Mouse (Mus musculus) myocyte (in vitro differentiated cells): ENCODE data around the gene Entpd3.

Experiments used
- CEBPB ChIP-seq: IDR thresholded peaks from 2 replicates; pipeline ENCODE4 v1.6.1; 2011; ENCODE audit warnings: mild to moderate bottlenecking, moderate library complexity; ENCODE audit not compliant: poor library complexity, insufficient read depth, severe bottlenecking
- E2F4 ChIP-seq: IDR thresholded peaks from one replicate; pipeline ENCODE4 v1.6.1; 2011; ENCODE audit warnings: mild to moderate bottlenecking, control low read depth, moderate library complexity; ENCODE audit not compliant: insufficient read depth
- MYOD1 ChIP-seq, 3 experiments: IDR thresholded peaks; one replicate each; pipeline ENCODE4 v1.6.1; 2011; ENCODE audit warnings: control low read depth in 2 of 3, low read depth in 2 of 3, mild to moderate bottlenecking in 2 of 3, moderate library complexity in 1 of 3; ENCODE audit not compliant: insufficient read length in 2 of 3, control insufficient read depth in 1 of 3
- MYOG ChIP-seq, 3 experiments: IDR thresholded peaks; one replicate each; pipeline ENCODE4 v1.6.1; 2011; ENCODE audit warnings: control low read depth in 2 of 3, low read depth in 2 of 3, mild to moderate bottlenecking in 2 of 3; ENCODE audit not compliant: insufficient read length in 2 of 3, control insufficient read depth in 1 of 3, insufficient read depth in 1 of 3
- POLR2A ChIP-seq: IDR thresholded peaks from one replicate; pipeline ENCODE4 v1.6.1; 2011; ENCODE audit warnings: low read depth, mild to moderate bottlenecking, control low read depth, moderate library complexity; ENCODE audit not compliant: insufficient read length
- POLR2AphosphoS2 ChIP-seq: IDR thresholded peaks from one replicate; pipeline ENCODE4 v1.6.1; 2011; ENCODE audit warnings: low read depth, control low read depth; ENCODE audit not compliant: insufficient read length
- TCF12 ChIP-seq: IDR thresholded peaks from one replicate; pipeline ENCODE4 v1.6.1; 2011; ENCODE audit warnings: mild to moderate bottlenecking, control low read depth; ENCODE audit not compliant: poor library complexity, insufficient read depth, severe bottlenecking

DNA sequence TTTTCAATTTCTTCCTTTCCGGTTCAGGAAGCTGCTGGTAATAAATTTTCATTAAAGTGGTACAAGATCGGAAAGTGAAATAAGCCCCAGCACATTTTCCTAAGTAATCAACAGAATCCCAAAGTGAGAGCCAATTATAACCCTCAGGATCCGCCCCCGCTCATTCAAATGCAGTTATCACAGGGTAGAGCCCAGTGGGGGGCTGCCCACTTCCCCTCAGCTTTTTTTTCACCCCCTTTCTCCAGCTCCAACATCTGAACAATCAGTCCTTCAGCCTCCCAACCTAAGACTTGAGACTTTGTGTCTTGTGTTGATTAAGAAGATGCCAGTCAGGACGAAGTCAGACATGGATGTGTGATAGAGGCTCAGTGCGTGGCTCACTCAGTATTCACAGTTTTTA lies 55.2 kb downstream of the Entpd3 start:
- TF ChIP-seq MYOG (IDR thresholded peaks at IDR 0.05; ENCODE audit: control insufficient read depth in 1 of 3, insufficient read depth in 1 of 3, insufficient read length in 2 of 3, low read depth in 2 of 3) (no peak), MYOD1 (IDR thresholded peaks at IDR 0.05; ENCODE audit: control insufficient read depth in 1 of 3, insufficient read length in 2 of 3, low read depth in 2 of 3) (no peak), POLR2A (no peak), POLR2AphosphoS2 (no peak), E2F4 (no peak), CEBPB (no peak), TCF12 (no peak)
